Mouse (Mus musculus) limb, embryonic 14.5 days (tissue): ENCODE results near the gene Thegl. TPM values are rescaled to one million over a fixed set of nuclear protein-coding genes. Genes with fewer than 3 reads are reported as not detected.
"Not testable (repeated sequence)": the region's sequence is repeated elsewhere in the genome, so short reads cannot be mapped to it uniquely, and the experiment has no call there.

ENCODE experiments used
- ATAC-seq: fragments of 200-750 bp; cut with Nextera tagmentation; 2 replicates; pipeline ENCODE4 v1.8.0; 2017; ENCODE audit warnings: low read depth, moderate number of reproducible peaks, moderate TSS enrichment; ENCODE audit not compliant: low FRiP score
- DNase-seq: peaks from one replicate; pipeline ENCODE4 v3.0.0-alpha.2; 2015; ENCODE audit warnings: low spot score
- H3K27ac ChIP-seq: fragments of 300-500 bp; sonication (generic); replicated peaks from 2 replicates; pipeline ENCODE4 v1.5.1; 2014; ENCODE audit warnings: low read depth, mild to moderate bottlenecking, low read length, moderate library complexity, mixed read lengths
- H3K27me3 ChIP-seq: fragments of 300-500 bp; sonication (generic); 2 replicates; pipeline ENCODE4 v1.6.1; 2014; ENCODE audit warnings: low read length, mixed read lengths; ENCODE audit not compliant: control insufficient read depth, insufficient read depth
- H3K36me3 ChIP-seq: fragments of 300-500 bp; sonication (generic); 2 replicates; pipeline ENCODE4 v1.6.1; 2014; ENCODE audit warnings: mild to moderate bottlenecking, low read length, moderate library complexity, mixed read lengths; ENCODE audit not compliant: control insufficient read depth, insufficient read depth
- H3K4me1 ChIP-seq: fragments of 300-500 bp; sonication (generic); 2 replicates; pipeline ENCODE4 v1.6.1; 2014; ENCODE audit warnings: antibody characterized with exemption, low read length, mixed read lengths; ENCODE audit not compliant: control insufficient read depth, insufficient read depth
- H3K4me2 ChIP-seq: fragments of 300-500 bp; sonication (generic); replicated peaks from 2 replicates; pipeline ENCODE4 v1.6.1; 2014; ENCODE audit warnings: low read depth, mild to moderate bottlenecking, low read length, moderate library complexity; ENCODE audit not compliant: severe bottlenecking
- H3K4me3 ChIP-seq: fragments of 300-500 bp; sonication (generic); replicated peaks from 2 replicates; pipeline ENCODE4 v1.5.1; 2014; ENCODE audit warnings: low read length
- H3K9ac ChIP-seq: fragments of 300-500 bp; sonication (generic); 2 replicates; pipeline ENCODE4 v1.6.1; 2014; ENCODE audit warnings: mild to moderate bottlenecking, low read depth, low read length, moderate library complexity; ENCODE audit not compliant: severe bottlenecking
- H3K9me3 ChIP-seq: fragments of 300-500 bp; sonication (generic); 2 replicates; pipeline ENCODE4 v1.6.1; 2016; ENCODE audit warnings: low read length; ENCODE audit not compliant: control insufficient read depth
- POLR2A ChIP-seq: fragments of 200-500 bp; IDR thresholded peaks from 2 replicates; pipeline ENCODE4 v1.8.0; 2012; ENCODE audit warnings: inconsistent platforms, mild to moderate bottlenecking, moderate library complexity, borderline replicate concordance; ENCODE audit not compliant: insufficient read depth, insufficient read length; ENCODE audit errors: extremely low read depth
- WGBS: fragments of 180-500 bp; shearing (Covaris S2); extraction: QIAGEN DNeasy Blood & Tissue Kit; methylation state at CpG from one replicate; pipeline ENCODE4 v1.1.7; 2014; 5-methylcytosine and 5-hydroxymethylcytosine counted together
- polyA plus RNA-seq, 2 experiments: library from polyadenylated mRNA; depleted of rRNA in 1 of 2; stranded (reverse) in 1 of 2; unstranded in 1 of 2; fragments of >200 nt; fragmentation: Nextera tagmentation in 1 of 2; extraction: Ambion mirVana in 1 of 2; gene quantifications; 2 replicates each; pipeline versions ENCODE4 v1.2.1 to v1.2.3; 2012 to 2014

The Thegl gene
- polyA plus RNA-seq, 2 experiments: 0.13 TPM; not detected in 1

GRCm38 (mm10) chr5:77013171-77013570 lies 2.7 kb upstream of the Thegl start:
- TF ChIP-seq POLR2A: no peak
- no peak for ATAC-seq

DNA sequence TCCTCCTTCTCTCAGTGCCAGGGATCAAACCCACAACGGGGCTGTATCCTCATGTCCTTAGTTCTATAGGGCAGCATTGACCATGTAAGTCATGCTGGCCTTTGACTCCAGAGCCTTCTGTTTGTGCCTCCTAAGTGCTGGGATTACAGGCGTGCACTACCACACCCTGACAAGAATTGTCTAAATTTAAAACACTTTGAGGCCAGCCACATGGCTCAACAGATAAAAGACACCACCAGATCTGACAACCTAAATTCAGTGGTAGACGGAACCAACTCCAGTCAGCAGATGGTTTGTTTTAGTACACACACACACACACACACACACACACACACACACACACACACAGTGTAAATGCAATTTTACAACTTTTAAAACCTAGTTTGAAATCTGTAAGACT lies 12.2 kb downstream of the Thegl start:
- no peak for TF ChIP-seq POLR2A
- no peaks in the 10 kb centered on the region for H3K9me3 ChIP-seq
- no peaks in the 10 kb centered on the region for H3K4me1 ChIP-seq
- H3K9ac ChIP-seq: no peak overlapping the region
- ATAC-seq: no peak
- no peak overlapping the region for H3K4me3 ChIP-seq
- H3K4me2 ChIP-seq: no peak overlapping the region
- WGBS: 69% methylated on average over 3 of the region's 3 CpGs
- DNase-seq: no peak
- H3K36me3 ChIP-seq: no peaks in the 10 kb centered on the region
- no peak overlapping the region for H3K27ac ChIP-seq
- H3K27me3 ChIP-seq: no peaks in the 10 kb centered on the region

More at GRCm38 (mm10) chr5:77013171-77013570, 2.7 kb upstream of the Thegl start:
- Histone ChIP-seq H3K27ac (no peak overlapping the region), H3K9ac (no peak overlapping the region), H3K27me3 (peaks cover 5% of the 10 kb centered on the region; the same call in 1 of the 2 replicates), H3K4me3 (no peak overlapping the region), H3K4me2 (no peak overlapping the region), H3K9me3 (no peaks in the 10 kb centered on the region), H3K36me3 (no peaks in the 10 kb centered on the region), H3K4me1 (no peaks in the 10 kb centered on the region)
- no peak for DNase-seq
- WGBS: 69% methylated on average over 3 of the region's 3 CpGs

DNA sequence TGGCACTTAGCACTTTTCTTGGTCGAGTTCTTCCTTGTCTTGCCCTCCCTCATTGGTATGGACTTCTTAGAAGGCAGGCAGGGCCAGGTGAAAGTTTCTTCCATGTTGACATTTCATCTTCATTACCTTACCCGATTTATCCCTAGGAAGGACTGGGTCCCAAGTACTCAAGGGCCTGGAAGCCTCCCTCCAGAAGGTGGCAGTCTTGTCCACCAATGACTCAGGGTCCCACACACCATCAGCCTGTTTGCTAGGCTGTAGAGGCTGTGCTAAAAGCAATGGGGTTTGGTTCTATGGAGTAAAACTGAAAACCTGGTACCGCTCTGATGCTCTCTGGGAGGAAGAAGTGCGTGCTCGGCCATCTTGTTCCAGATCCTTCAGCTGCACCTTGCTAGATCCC lies 13.9 kb downstream of the Thegl start:
- ATAC-seq: no peak
- Histone ChIP-seq H3K4me3 (no peak overlapping the region), H3K27ac (no peak overlapping the region), H3K4me1 (no peaks in the 10 kb centered on the region), H3K9ac (no peak overlapping the region), H3K4me2 (no peak overlapping the region), H3K9me3 (no peaks in the 10 kb centered on the region), H3K36me3 (no peaks in the 10 kb centered on the region), H3K27me3 (no peaks in the 10 kb centered on the region)
- WGBS: 77% methylated on average over 5 of the region's 5 CpGs
- DNase-seq: no peak
- TF ChIP-seq POLR2A: no peak

DNA sequence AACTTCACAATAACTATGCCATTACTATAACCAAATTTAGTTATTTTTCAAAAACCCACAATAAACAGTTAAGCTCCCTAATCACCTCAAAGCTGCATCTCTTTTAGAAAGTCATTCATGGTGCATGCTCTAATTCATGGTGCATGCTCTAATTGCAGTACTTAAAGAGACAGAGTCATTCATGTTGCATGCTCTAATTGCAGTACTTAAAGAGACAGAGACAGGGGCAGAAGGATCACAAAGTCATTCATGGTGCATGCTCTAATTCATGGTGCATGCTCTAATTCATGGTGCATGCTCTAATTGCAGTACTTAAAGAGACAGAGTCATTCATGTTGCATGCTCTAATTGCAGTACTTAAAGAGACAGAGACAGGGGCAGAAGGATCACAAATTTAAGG lies 19.3 kb downstream of the Thegl start:
- not testable (repeated sequence) for H3K27ac ChIP-seq, DNase-seq, H3K9me3 ChIP-seq, H3K27me3 ChIP-seq, H3K4me3 ChIP-seq, H3K4me1 ChIP-seq, H3K9ac ChIP-seq, H3K4me2 ChIP-seq, H3K36me3 ChIP-seq, ATAC-seq

- no peak overlapping the region for H3K9ac ChIP-seq
- ATAC-seq (no peak), DNase-seq (no peak)
- H3K4me2 ChIP-seq: no peak overlapping the region
- no peak overlapping the region for H3K4me3 ChIP-seq
- TF ChIP-seq POLR2A: no peak
- H3K27me3 ChIP-seq: no peaks in the 10 kb centered on the region
- H3K9me3 ChIP-seq: no peaks in the 10 kb centered on the region
- WGBS: 76% methylated on average over 10 of the region's 10 CpGs
- H3K36me3 ChIP-seq: no peaks in the 10 kb centered on the region
- no peak overlapping the region for H3K27ac ChIP-seq
- no peaks in the 10 kb centered on the region for H3K4me1 ChIP-seq
These were observed 22.6 kb downstream of the Thegl start for GRCm38 (mm10) chr5:77038451-77038850.

DNA sequence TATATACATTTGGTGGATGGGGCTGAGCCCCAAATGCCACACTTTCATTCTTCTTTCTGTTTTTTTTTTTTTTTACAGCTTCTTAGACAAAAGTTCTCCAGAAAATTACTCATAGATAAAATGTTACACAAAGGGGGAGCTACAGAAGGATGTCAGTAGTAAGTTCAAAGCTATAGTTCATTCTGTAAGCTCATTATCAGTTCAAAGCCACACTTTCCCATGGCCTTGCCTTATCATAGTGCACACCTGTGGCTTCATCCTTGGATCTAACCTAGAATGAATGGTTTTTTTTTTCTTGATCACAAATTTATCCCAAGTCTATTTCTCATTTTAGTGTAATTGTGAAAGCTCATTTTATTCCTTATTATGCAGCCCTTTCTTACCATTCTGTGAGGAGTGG lies 23.6 kb downstream of the Thegl start:
- no peaks in the 10 kb centered on the region for H3K9me3 ChIP-seq
- H3K4me1 ChIP-seq: no peaks in the 10 kb centered on the region
- H3K4me2 ChIP-seq: no peak overlapping the region
- no peak overlapping the region for H3K9ac ChIP-seq
- ATAC-seq: no peak
- DNase-seq: no peak
- TF ChIP-seq POLR2A: no peak
- no peak overlapping the region for H3K27ac ChIP-seq
- H3K27me3 ChIP-seq: no peaks in the 10 kb centered on the region
- H3K36me3 ChIP-seq: no peaks in the 10 kb centered on the region
- no peak overlapping the region for H3K4me3 ChIP-seq
